Mouse (Mus musculus): ENCODE data around the gene Plcb4.

Gene Plcb4

DNA sequence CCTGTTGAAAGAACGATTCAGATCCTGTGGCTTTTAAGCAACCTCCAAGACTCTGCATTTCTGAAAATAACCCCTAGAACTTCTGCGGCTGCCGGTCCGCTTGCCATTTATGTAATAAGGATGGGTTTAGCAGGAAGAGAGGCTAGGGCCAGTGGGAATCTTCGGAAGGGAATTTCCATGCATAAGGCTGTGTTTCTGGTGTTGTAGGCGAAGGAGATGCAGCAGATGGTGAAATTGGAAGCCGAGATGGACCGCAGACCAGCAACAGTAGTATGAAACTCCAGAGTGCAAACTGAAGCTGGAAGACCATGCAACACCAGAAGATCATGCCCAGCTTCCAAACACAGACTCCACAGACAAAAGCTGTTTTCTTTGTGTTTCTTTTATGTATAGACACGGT lies 353.9 kb downstream of the Plcb4 start:
- no peak for DNase-seq (ENCODE audit: low spot score)

DNA sequence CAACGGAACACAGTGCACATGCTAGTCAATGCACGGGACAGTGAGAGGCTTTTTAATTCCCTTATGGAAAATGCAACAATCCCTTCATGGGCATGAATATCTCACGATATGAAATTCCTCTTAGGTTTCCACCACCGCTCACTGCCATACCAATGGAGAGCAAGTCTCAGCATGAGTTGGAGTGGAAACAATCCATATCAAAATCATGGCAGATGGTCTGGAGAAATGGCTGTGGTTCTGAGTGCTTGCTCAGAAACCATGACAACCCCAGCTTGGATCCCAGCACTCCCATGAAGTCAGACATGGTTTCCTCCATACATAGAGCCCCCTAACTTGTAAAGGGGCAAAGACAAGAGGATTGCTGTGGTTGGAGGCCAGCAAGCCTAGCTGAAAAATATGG lies 389.7 kb downstream of the Plcb4 start:
- no peak for DNase-seq (ENCODE audit: low spot score)

DNA sequence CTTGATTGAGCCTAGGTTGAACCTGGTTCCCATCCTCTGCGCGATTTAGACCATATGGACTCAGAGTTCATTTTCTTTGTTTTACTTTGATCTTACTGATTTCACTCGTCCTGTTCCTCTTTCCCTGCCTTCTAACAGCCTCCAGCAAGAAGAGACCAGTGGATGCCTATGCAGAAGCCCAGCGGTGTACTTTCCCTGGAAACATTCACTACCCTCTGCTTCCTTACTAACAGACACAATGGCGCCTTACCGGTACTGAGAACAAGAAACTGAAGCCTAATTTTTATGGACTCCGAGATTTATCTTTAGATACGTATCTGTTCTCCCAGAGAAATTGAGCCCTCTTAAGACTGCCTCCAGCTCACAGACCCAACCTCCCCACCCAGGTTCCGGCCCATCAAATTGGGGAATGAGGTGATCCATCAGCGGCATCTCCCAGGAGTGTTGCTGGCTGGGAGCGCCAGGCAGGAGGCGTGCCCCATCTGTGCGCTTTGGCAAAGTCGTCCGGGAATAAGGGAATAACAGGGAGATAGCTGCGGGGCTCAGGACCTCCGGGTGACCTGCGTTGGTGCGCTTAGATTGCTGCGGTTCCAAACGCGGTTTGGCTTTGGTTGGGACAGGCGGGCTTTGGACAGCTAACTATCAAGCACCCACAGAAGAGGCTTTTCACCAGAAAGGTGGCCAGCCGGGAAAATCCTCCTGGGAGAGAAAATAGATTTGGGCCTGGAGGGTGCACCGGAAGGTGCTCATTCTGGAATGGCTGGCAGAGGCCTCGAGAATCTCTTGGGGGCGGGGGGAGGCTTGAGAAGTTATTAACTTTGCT lies 392.2 kb downstream of the Plcb4 start:
- no peak for DNase-seq (ENCODE audit: low spot score)

DNA sequence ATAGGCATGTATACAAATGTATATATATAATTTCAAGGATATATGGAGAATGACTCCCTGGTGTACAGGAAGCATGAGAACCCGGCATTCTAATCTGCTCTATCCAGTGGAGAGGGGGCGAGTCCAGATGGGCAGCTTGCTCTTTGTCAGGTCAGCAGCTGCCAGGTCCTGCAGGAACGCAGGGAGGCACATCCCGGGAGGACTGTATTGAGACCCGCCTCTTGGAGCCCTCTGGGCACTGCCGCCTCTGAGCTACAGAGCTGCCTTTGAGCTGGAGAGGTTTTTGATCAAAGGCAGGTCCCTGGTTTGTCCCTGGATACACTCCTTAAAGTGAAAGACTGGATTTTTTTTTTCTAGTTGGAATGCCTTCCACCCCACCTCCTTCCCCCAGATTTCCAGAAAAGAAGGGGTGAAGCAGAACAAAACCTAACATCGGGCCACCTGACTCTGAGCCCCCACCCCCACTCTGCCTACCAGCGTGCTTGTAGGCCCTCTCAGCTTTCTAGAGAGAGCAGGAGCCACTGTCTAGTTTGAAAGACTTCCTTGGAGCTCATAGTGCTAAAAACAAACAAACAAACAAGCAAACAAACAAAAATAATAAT lies 393.0 kb downstream of the Plcb4 start, which contains the start of gene Lamp5:
Lamp5 (plus strand) TSS at position 552 of the 602 bp plus-strand sequence.
- DNase-seq (ENCODE audit: low spot score), result no peak

DNA sequence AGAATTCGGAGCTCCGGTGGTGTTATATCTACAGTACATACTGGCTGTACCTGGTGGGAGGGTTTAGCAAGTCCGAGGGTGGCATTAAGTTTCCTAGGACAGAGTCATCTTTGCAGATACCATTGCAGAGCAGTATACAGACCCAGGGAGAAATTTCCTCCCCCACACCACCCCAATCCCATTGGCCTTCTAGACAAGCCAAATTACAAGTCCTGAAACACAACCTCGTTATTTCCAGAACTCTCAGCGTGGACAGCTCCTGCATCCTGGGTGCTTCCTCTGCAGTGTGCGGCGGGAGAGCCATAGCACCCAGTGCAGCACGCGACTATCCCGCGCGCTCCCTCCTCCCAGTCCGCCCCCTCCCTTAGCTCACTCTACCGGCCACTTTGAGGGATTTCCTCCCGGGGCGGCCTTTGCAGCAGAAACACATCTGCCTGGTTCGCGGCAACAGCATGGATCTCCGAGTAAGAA lies 399.1 kb downstream of the Plcb4 start:
- no peak for DNase-seq (ENCODE audit: low spot score)

DNA sequence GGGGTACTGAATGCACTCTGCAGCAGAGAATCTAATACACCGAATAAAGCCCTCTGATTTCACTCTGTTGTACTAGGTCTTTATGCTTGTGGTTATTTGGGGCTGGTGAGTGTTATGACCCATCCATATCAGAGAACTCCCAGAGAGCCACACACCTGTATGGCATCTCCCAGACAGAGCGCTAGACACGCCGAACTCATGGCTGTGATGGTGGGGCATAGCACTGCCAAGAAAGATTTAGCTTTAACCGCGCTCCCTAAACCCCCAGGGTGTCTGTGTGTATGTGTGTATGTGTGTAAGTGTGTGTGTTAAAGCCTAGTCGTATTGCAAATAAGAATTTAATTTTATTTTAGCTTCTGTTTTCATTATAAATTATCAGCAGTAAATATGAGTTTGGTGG lies 399.6 kb downstream of the Plcb4 start:
- DNase-seq (ENCODE audit: low spot score), result no peak

DNA sequence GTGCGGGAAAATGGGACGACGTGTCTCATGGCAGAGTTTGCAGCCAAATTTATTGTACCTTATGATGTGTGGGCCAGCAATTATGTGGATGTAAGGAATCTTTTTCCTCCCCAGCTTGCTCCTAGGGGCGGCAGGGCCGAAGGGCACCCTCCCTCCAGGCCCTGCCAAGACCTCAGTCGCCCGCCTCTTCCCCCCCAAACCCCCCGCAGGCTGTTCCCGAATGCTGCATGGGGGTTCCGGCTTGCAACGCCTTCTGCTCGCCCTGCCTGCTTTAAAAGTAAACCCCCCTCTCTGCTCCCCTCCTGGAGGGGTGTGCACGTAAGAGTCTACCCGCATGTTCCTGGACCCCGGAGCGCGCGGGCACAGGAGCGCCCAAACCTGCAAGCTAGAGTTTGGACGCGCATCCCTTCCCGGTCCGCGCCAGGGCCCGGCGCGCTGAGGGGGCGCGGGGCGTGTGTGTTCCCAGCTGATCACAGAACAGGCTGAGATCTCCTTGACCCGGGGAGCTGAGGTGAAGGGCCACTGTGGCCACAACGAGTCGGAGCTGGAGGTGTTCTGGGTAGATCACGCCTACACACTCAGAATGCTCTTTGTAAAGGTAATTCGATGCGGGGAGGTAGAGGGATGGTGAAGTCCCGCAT lies 400.3 kb downstream of the Plcb4 start:
- no peak for DNase-seq (ENCODE audit: low spot score)

All from urinary bladder, postnatal 10 days (tissue).